Mouse (Mus musculus): ENCODE measurements around the gene Atxn2. TPM values are rescaled to one million over a fixed set of nuclear protein-coding genes. Genes with fewer than 3 reads are reported as not detected.

Gene Atxn2
- polyA plus RNA-seq, 1 experiment from 2014 or later, result 100 TPM

GRCm38 (mm10) chr5:121767564-121767963 is 56.4 kb downstream of the Atxn2 start:
- Histone ChIP-seq H3K9ac (replicated peaks) (no peak overlapping the region), H3K27me3 (replicated peaks) (no peaks in the 10 kb centered on the region), H3K9me3 (replicated peaks) (no peaks in the 10 kb centered on the region), H3K4me1 (0 out of 2 replicates have a peak, but pooled peaks cover 4% of the 10 kb centered on the region), H3K4me2 (no peak overlapping the region), H3K36me3 (peaks cover 10% of the 10 kb centered on the region), H3K4me3 (replicated peaks) (no peak overlapping the region), H3K27ac (replicated peaks) (no peak overlapping the region)
- ATAC-seq (ENCODE audit: low FRiP score), result no peak
- 88% methylated on average over 2 of the region's 2 CpGs for WGBS

GRCm38 (mm10) chr5:121769827-121770226 is 58.7 kb downstream of the Atxn2 start:
- 87% methylated on average over 7 of the region's 7 CpGs for WGBS
- ATAC-seq (ENCODE audit: low FRiP score), result no peak

GRCm38 (mm10) chr5:121771611-121772010 is 60.5 kb downstream of the Atxn2 start:
- peaks cover 33% of the 10 kb centered on the region for H3K36me3 ChIP-seq
- no peak for ATAC-seq (ENCODE audit: low FRiP score)
- H3K4me1 ChIP-seq, result no peaks in the 10 kb centered on the region
- H3K4me2 ChIP-seq, result no peak overlapping the region
- 92% methylated on average over 3 of the region's 3 CpGs for WGBS
- H3K9me3 ChIP-seq (replicated peaks), result no peaks in the 10 kb centered on the region
- no peak overlapping the region for H3K4me3 ChIP-seq (replicated peaks)
- H3K9ac ChIP-seq (replicated peaks), result no peak overlapping the region
- no peaks in the 10 kb centered on the region for H3K27me3 ChIP-seq (replicated peaks)
- H3K27ac ChIP-seq (replicated peaks), result no peak overlapping the region

More at GRCm38 (mm10) chr5:121769827-121770226, 58.7 kb downstream of the Atxn2 start:
- Histone ChIP-seq H3K36me3 (peaks cover 27% of the 10 kb centered on the region), H3K4me2 (no peak overlapping the region), H3K27ac (replicated peaks) (0 out of 2 replicates have a peak overlapping the region, but pooled peaks have one; percentile 4), H3K9me3 (replicated peaks) (no peaks in the 10 kb centered on the region), H3K4me3 (replicated peaks) (no peak overlapping the region), H3K4me1 (0 out of 2 replicates have a peak, but pooled peaks cover 4% of the 10 kb centered on the region), H3K9ac (replicated peaks) (no peak overlapping the region), H3K27me3 (replicated peaks) (no peaks in the 10 kb centered on the region)

- H3K36me3 ChIP-seq, result peaks cover 29% of the 10 kb centered on the region
- H3K9ac ChIP-seq (replicated peaks), result no peak overlapping the region
- H3K9me3 ChIP-seq (replicated peaks), result no peaks in the 10 kb centered on the region
- 57% methylated on average over 7 of the region's 7 CpGs for WGBS
- H3K4me1 ChIP-seq, result 0 out of 2 replicates have a peak, but pooled peaks cover 4% of the 10 kb centered on the region
- no peak overlapping the region for H3K4me3 ChIP-seq (replicated peaks)
- H3K27ac ChIP-seq (replicated peaks), result no peak overlapping the region
- no peak for ATAC-seq (ENCODE audit: low FRiP score)
- no peaks in the 10 kb centered on the region for H3K27me3 ChIP-seq (replicated peaks)
- no peak overlapping the region for H3K4me2 ChIP-seq
Observed at GRCm38 (mm10) chr5:121778485-121779119, 67.5 kb downstream of the Atxn2 start.

GRCm38 (mm10) chr5:121780180-121780579 is 69.0 kb downstream of the Atxn2 start:
- no peaks in the 10 kb centered on the region for H3K27me3 ChIP-seq (replicated peaks)
- no peak overlapping the region for H3K4me3 ChIP-seq (replicated peaks)
- ATAC-seq (ENCODE audit: low FRiP score), result no peak
- 83% methylated on average over 5 of the region's 5 CpGs for WGBS
- peaks cover 27% of the 10 kb centered on the region for H3K36me3 ChIP-seq
- H3K9ac ChIP-seq (replicated peaks), result no peak overlapping the region
- no peaks in the 10 kb centered on the region for H3K9me3 ChIP-seq (replicated peaks)
- H3K27ac ChIP-seq (replicated peaks), result no peak overlapping the region
- no peak overlapping the region for H3K4me2 ChIP-seq
- 0 out of 2 replicates have a peak, but pooled peaks cover 7% of the 10 kb centered on the region for H3K4me1 ChIP-seq

- no peaks in the 10 kb centered on the region for H3K27me3 ChIP-seq (replicated peaks)
- no peak overlapping the region for H3K4me3 ChIP-seq (replicated peaks)
- 0 out of 2 replicates have a peak, but pooled peaks cover 7% of the 10 kb centered on the region for H3K4me1 ChIP-seq
- H3K36me3 ChIP-seq, result peaks cover 38% of the 10 kb centered on the region
- H3K4me2 ChIP-seq, result no peak overlapping the region
- no peak overlapping the region for H3K27ac ChIP-seq (replicated peaks)
- WGBS, result 47% methylated on average over 4 of the region's 4 CpGs
- no peaks in the 10 kb centered on the region for H3K9me3 ChIP-seq (replicated peaks)
- H3K9ac ChIP-seq (replicated peaks), result no peak overlapping the region
- ATAC-seq (ENCODE audit: low FRiP score), result no peak
Observed at GRCm38 (mm10) chr5:121782467-121782866, 71.3 kb downstream of the Atxn2 start.

GRCm38 (mm10) chr5:121783862-121784500 is 72.8 kb downstream of the Atxn2 start:
- ATAC-seq (ENCODE audit: low FRiP score), result no peak
- 56% methylated on average over 10 of the region's 10 CpGs for WGBS
- no peaks in the 10 kb centered on the region for H3K9me3 ChIP-seq (replicated peaks)
- 0 out of 2 replicates have a peak, but pooled peaks cover 4% of the 10 kb centered on the region for H3K4me1 ChIP-seq
- H3K27ac ChIP-seq (replicated peaks), result peak overlapping the region; percentile 28
- no peak overlapping the region for H3K4me3 ChIP-seq (replicated peaks)
- H3K27me3 ChIP-seq (replicated peaks), result no peaks in the 10 kb centered on the region
- peaks cover 37% of the 10 kb centered on the region for H3K36me3 ChIP-seq
- no peak overlapping the region for H3K9ac ChIP-seq (replicated peaks)
- no peak overlapping the region for H3K4me2 ChIP-seq

GRCm38 (mm10) chr5:121791026-121791425 is 79.9 kb downstream of the Atxn2 start:
- Histone ChIP-seq H3K4me3 (replicated peaks) (no peak overlapping the region), H3K4me2 (no peak overlapping the region), H3K9me3 (replicated peaks) (no peaks in the 10 kb centered on the region), H3K27ac (replicated peaks) (no peak overlapping the region), H3K9ac (replicated peaks) (no peak overlapping the region), H3K4me1 (no peaks in the 10 kb centered on the region), H3K27me3 (replicated peaks) (no peaks in the 10 kb centered on the region), H3K36me3 (peaks cover 38% of the 10 kb centered on the region)
- ATAC-seq (ENCODE audit: low FRiP score), result no peak
- WGBS, result 89% methylated on average over 5 of the region's 5 CpGs

- Histone ChIP-seq H3K9me3 (replicated peaks) (no peaks in the 10 kb centered on the region), H3K36me3 (peaks cover 49% of the 10 kb centered on the region)
Observed at GRCm38 (mm10) chr5:121795800-121796199, 84.7 kb downstream of the Atxn2 start.

GRCm38 (mm10) chr5:121798447-121798846 is 87.3 kb downstream of the Atxn2 start:
- no peak overlapping the region for H3K4me3 ChIP-seq (replicated peaks)
- H3K9ac ChIP-seq (replicated peaks), result no peak overlapping the region
- 96% methylated on average over 2 of the region's 2 CpGs for WGBS
- no peaks in the 10 kb centered on the region for H3K4me1 ChIP-seq
- H3K27me3 ChIP-seq (replicated peaks), result no peaks in the 10 kb centered on the region
- no peak overlapping the region for H3K4me2 ChIP-seq
- H3K9me3 ChIP-seq (replicated peaks), result no peaks in the 10 kb centered on the region
- H3K27ac ChIP-seq (replicated peaks), result no peak overlapping the region
- H3K36me3 ChIP-seq, result peaks cover 68% of the 10 kb centered on the region
- ATAC-seq (ENCODE audit: low FRiP score), result no peak

More at GRCm38 (mm10) chr5:121795800-121796199, 84.7 kb downstream of the Atxn2 start:
- ATAC-seq (ENCODE audit: low FRiP score), result no peak
- Histone ChIP-seq H3K9ac (replicated peaks) (no peak overlapping the region), H3K4me1 (no peaks in the 10 kb centered on the region), H3K27me3 (replicated peaks) (no peaks in the 10 kb centered on the region), H3K4me3 (replicated peaks) (no peak overlapping the region), H3K4me2 (no peak overlapping the region), H3K27ac (replicated peaks) (no peak overlapping the region)
- 91% methylated on average over 3 of the region's 3 CpGs for WGBS

- WGBS, result 50% methylated on average over 3 of the region's 3 CpGs
- no peak overlapping the region for H3K27ac ChIP-seq (replicated peaks)
- ATAC-seq (ENCODE audit: low FRiP score), result no peak
- no peak overlapping the region for H3K4me3 ChIP-seq (replicated peaks)
- H3K4me2 ChIP-seq, result no peak overlapping the region
- H3K9me3 ChIP-seq (replicated peaks), result no peaks in the 10 kb centered on the region
- no peak overlapping the region for H3K9ac ChIP-seq (replicated peaks)
- H3K27me3 ChIP-seq (replicated peaks), result no peaks in the 10 kb centered on the region
- peaks cover 55% of the 10 kb centered on the region for H3K36me3 ChIP-seq
- peaks cover 6% of the 10 kb centered on the region for H3K4me1 ChIP-seq
Observed at GRCm38 (mm10) chr5:121807186-121807585, 96.0 kb downstream of the Atxn2 start.

GRCm38 (mm10) chr5:121808202-121808601 is 97.1 kb downstream of the Atxn2 start:
- Histone ChIP-seq H3K4me2 (no peak overlapping the region), H3K9ac (replicated peaks) (no peak overlapping the region), H3K27ac (replicated peaks) (no peak overlapping the region), H3K9me3 (replicated peaks) (no peaks in the 10 kb centered on the region), H3K4me3 (replicated peaks) (no peak overlapping the region), H3K4me1 (peaks cover 6% of the 10 kb centered on the region), H3K27me3 (replicated peaks) (no peaks in the 10 kb centered on the region), H3K36me3 (peaks cover 55% of the 10 kb centered on the region)
- ATAC-seq (ENCODE audit: low FRiP score), result no peak
- WGBS, result 91% methylated on average over 2 of the region's 2 CpGs
